Mouse (Mus musculus) embryo, embryonic 11 days (tissue): ENCODE measurements around the gene Tlr6.

ENCODE experiments used
- DNase-seq: peaks from one replicate; pipeline ENCODE4 v3.0.0-alpha.2; 2015

Tlr6 gene

DNA sequence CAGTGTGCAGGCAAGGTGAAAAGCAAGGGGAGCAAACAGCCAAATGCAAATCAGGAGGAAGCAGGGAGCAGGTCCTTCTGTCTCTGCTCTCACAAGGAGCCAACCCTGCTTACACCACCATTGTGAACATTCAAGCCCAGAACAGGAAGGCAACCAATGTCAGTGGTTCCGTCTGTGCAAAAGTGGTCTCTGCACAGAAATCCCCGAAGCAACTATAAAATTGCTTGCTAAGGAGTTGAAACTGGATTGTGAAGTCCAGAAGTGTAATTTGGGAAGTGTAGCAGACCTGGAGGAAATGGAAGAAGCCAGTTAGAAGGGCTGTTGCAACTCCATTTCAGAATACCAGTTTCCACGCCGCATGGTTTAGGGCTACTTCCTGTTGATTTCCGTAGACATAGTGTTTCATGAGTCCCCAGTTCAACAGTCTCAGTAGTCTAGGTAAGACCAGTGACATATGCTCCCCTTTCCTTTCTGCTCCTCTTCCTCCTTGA is 37.0 kb downstream of the Tlr6 start:
- no peak for DNase-seq

DNA sequence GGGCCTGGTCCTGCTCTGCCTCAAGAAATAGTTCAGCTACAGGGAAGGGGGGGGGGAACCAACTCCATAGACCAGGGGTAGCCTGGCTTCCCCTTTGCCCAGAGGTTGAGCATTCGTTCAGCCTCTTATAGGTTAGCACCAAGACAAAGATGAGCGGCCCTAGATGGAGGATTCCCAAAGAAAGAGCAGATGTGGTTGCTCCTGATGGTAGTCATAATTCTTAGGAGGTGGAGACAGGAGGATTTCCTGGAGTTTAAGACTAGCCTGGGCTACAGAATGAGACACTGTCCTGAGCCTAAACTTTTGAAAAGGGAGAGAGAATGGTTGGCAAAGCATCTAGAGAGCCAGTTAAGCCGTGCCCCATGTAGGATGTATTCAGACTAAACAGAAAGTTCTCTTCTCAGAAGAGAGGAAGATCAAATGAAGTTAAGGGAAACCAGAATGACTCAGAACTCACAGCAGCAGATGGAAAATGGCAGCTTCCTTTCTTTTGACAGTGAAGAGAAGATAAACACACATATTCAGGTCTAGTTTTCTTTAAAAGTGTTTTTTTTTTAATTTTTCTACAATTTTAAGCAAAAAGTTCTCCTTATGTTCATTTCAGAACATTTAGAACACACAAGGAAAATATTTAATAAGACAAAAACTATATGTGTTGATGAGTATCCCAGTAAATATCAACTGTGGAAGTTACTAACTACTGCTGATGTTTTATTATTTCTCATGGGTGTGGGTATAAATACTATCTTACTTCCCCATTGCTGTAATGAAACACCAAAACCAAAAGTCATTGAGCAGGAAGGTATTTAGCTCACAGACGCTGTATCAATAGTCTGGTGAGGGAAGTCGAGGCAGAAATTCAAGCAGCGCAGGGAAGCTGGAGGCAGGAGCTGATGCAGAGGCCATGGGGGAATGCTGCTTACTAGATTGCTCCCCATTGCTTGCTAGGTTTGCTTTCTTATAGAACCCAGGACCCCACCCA is 41.0 kb downstream of the Tlr6 start:
- DNase-seq: no peak

DNA sequence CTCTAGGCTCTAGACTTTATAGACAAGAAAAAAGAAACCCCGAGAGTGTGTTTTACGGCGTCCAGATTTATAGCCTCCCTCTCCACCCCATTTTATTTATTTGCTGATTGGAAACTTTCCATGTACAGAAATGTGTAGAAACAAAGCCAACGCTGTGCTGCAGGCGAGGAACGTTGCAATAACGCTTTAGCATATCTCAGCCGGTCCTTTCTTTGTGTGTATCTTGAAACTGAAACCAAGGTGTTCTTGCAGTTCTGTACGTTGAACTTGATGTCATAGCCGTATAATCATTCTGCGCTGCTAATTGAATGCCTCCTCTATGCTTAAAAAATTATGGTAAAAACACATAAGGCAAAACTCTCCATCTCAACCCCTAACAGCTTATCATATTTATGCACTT is 42.2 kb downstream of the Tlr6 start:
- no peak for DNase-seq

DNA sequence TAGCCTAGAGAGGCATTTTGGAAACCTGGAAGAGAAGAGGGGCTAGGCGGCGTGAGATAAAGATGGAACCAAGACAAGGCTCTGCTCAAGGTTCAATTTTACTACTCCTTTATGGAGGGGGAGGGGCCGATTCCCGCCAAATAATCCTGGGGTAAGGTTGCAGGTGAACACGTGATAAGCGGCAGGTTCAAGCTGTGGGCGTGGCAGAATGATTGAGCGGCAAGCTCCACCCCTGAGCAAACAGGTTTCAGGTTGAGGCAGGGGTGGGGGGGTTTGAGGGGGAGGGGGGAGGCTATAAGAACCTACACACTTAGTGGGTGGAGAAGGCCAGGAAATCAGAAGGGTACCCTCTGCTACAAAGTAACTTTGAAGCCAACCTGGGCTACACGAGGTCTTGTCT is 42.7 kb downstream of the Tlr6 start:
- no peak for DNase-seq

DNA sequence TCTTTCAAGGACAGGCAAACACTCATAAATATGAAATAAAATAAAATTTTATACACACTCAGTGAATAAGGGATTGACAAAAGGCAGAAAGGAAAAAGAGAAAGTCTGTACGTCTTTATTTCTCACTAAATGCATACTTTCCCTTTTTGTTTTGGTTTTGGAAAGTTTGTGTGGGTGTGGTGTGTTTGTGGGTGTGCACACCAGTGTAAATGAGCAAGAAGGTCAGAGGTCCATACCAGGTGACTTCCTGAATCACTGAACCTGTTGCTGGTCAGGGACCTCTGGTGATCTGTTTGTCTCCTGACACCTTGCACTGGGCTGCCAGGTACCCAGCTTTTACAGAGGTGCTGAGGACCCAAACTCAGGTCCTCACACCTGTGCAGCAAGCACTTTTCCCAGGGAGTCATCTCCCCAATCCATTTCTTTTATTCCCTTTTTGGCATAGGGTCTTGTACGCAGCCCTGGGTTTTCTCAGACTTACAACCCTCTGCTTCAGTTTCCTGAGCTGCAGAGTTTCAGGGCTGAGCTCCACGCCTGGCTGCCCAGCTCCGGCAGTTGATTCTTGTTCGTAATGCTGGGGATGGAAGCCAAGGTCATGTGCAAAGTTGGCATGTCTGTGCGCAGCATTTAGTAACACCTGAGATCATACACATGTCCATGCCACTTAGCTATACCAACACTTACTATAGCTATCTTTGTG is 51.2 kb downstream of the Tlr6 start:
- DNase-seq: no peak

DNA sequence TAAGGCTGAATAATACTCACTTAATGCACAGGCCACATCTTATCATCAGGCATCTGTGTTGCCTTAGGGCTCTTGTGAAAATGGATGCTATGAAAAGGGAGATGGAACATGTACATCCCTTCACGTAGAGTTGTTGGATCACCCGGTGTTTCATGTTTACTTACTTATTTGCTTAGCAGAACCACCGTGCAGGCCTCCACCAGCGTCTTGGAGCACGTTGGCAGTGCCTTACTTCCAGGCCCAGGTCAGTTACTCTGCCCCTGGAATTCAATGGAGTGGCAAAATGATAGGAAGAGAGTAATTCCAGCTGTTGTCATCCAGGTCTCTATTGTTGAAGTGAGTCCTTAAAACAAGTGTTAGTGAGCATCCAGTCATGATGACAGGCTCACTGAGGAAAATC is 52.0 kb downstream of the Tlr6 start:
- DNase-seq: no peak

DNA sequence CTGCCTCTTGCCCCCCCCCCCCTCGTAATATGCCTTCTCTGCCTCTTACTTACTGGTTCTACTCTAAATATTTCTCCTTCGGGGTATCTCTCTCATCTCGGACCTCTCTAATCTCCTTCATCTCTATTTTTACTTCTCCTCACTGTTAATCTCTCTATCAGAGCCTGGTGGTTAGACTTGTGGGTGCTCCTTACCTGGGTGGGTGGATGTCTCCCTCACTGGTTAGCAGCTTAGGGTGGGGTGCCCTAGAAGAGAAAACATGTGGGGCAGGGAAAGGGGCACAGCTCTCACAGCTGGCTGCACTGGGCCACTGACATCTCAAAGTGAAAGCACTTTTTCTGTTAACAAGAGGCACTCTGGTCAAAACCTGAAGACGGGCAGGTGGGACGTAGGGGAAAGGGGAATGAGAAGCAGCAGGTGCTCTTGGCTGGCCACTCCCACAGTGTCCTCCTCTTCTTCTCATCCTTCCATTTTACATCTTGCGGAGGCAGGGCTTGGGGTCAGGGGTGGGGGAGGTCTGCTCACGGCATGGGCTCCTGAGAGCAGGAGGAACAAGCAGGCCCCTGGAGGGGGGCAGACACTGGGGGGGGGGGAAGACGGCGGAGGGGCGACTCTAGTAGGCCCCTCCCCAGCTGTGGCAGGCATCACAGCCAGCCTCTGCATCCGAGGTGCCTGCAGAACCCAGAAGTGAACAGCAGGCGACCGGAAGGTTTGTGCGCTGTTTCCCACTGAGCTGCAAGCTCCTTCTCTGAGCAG is 54.2 kb downstream of the Tlr6 start:
- DNase-seq: no peak
